Mouse (Mus musculus) liver, postnatal 0 days (tissue): ENCODE data around the gene 1500009L16Rik. TPM values are rescaled to one million over a fixed set of nuclear protein-coding genes. Genes with fewer than 3 reads are reported as not detected.

Source experiments
- ATAC-seq: fragments of 200-750 bp; cut with Nextera tagmentation; 2 replicates; pipeline ENCODE4 v1.8.0; 2017; ENCODE audit warnings: mild to moderate bottlenecking, moderate library complexity
- DNase-seq: peaks from one replicate; pipeline ENCODE4 v3.0.0-alpha.2; 2016
- H3K27ac ChIP-seq: fragments of 300-500 bp; sonication (generic); 2 replicates; pipeline ENCODE4 v1.5.1; 2014; ENCODE audit warnings: antibody characterized with exemption, moderate library complexity, mild to moderate bottlenecking, low read depth
- H3K27me3 ChIP-seq: fragments of 300-500 bp; sonication (generic); 2 replicates; pipeline ENCODE4 v1.6.1; 2014; ENCODE audit warnings: low read length, control low read depth, mixed read lengths; ENCODE audit not compliant: insufficient read depth
- H3K36me3 ChIP-seq: fragments of 300-500 bp; sonication (generic); replicated peaks from 2 replicates; pipeline ENCODE4 v1.6.1; 2014; ENCODE audit warnings: mild to moderate bottlenecking, control low read depth, low read length, moderate library complexity, mixed read lengths; ENCODE audit not compliant: insufficient read depth
- H3K4me1 ChIP-seq: fragments of 300-500 bp; sonication (generic); 2 replicates; pipeline ENCODE4 v1.6.1; 2014; ENCODE audit warnings: antibody characterized with exemption, mild to moderate bottlenecking, control low read depth; ENCODE audit not compliant: insufficient read depth
- H3K4me2 ChIP-seq: fragments of 300-500 bp; sonication (generic); 2 replicates; pipeline ENCODE4 v1.6.1; 2014; ENCODE audit warnings: low read depth, mild to moderate bottlenecking, low read length, moderate library complexity, mixed read lengths
- H3K4me3 ChIP-seq: fragments of 300-500 bp; sonication (generic); 2 replicates; pipeline ENCODE4 v1.5.1; 2014; ENCODE audit warnings: low read depth, low read length
- H3K9ac ChIP-seq: fragments of 300-500 bp; sonication (generic); replicated peaks from 2 replicates; pipeline ENCODE4 v1.6.1; 2014; ENCODE audit warnings: mild to moderate bottlenecking, moderate library complexity
- H3K9me3 ChIP-seq: fragments of 300-500 bp; sonication (generic); 2 replicates; pipeline ENCODE4 v1.6.1; 2016; ENCODE audit warnings: mild to moderate bottlenecking, control low read depth, low read length, mixed read lengths
- CTCF ChIP-seq: sonication (generic); IDR thresholded peaks from 2 replicates; pipeline ENCODE4 v1.5.1; 2016; ENCODE audit warnings: antibody characterized with exemption, low read depth
- EP300 ChIP-seq: IDR thresholded peaks from 2 replicates; pipeline ENCODE4 v1.6.1; 2016; ENCODE audit warnings: antibody characterized with exemption, low read depth, mild to moderate bottlenecking
- WGBS: fragments of 180-500 bp; shearing (Covaris S2); extraction: QIAGEN DNeasy Blood & Tissue Kit; methylation state at CpG from one replicate; pipeline ENCODE4 v1.1.7; 2014; ENCODE audit not compliant: insufficient replicate concordance; 5-methylcytosine and 5-hydroxymethylcytosine counted together
- polyA plus RNA-seq: library from polyadenylated mRNA; unstranded; fragments of >200 nt; fragmentation: Nextera tagmentation; extraction: Ambion mirVana; gene quantifications from 2 replicates; pipeline ENCODE4 v1.2.1, GENCODE M21; 2015

1500009L16Rik gene
- polyA plus RNA-seq, 1 experiment from 2014 or later, result 0.48 TPM

DNA sequence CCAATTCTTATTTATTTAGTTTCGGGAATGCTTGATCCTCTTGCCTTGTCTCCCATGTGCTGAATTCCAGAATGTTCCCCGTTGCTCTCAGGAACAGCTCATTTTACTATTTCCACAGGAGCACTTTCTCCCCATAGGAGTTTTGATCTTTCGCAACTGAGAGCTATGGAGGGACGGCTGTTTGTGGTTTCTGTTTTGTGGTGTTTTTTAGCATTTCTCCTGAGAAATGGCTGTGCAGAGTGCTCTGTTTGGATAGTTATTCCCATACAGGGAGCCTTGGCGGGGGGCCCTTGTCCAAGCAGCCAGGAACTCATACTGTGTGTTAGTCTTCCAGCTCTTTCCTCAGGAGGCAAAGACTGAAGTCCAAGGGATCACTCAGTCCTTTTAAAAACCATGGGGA, 5.2 kb downstream of the 1500009L16Rik start:
- DNase-seq (no peak), ATAC-seq (no peak)
- WGBS, result 67% methylated on average over 5 of the region's 5 CpGs
- H3K9ac ChIP-seq, result no peak overlapping the region
- H3K4me3 ChIP-seq, result no peak overlapping the region
- H3K9me3 ChIP-seq, result no peaks in the 10 kb centered on the region
- no peak for TF ChIP-seq CTCF
- TF ChIP-seq EP300, result no peak
- H3K4me2 ChIP-seq, result no peak overlapping the region
- H3K4me1 ChIP-seq, result peaks cover 8% of the 10 kb centered on the region
- H3K27me3 ChIP-seq, result 0 out of 2 replicates have a peak, but pooled peaks cover under 1% of the 10 kb centered on the region
- no peak overlapping the region for H3K27ac ChIP-seq
- H3K36me3 ChIP-seq, result no peaks in the 10 kb centered on the region

DNA sequence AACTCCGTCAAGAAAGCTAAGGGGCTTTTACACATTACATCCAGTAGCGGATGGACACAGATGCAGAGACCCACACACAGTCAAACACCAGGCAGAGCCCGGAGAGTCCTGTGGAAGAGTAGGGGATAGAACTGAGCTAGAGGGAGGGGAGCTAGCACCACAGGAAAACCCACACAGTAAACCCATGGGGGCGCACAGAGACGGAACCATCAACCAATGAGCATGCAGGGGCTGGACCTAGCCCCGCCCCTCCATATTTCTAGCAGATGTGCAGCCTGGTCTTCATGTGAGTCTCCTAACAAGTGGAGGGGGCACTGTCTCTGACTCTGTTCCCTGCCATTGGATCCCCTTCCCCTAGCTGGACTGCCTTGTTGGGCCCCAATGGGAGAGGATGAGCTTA, 5.9 kb downstream of the 1500009L16Rik start:
- Histone ChIP-seq H3K4me1 (peaks cover 2% of the 10 kb centered on the region), H3K4me2 (no peak overlapping the region), H3K9me3 (no peaks in the 10 kb centered on the region), H3K36me3 (no peaks in the 10 kb centered on the region), H3K27me3 (no peaks in the 10 kb centered on the region), H3K4me3 (no peak overlapping the region), H3K27ac (no peak overlapping the region), H3K9ac (no peak overlapping the region)
- TF ChIP-seq EP300 (no peak), CTCF (no peak)
- ATAC-seq (no peak), DNase-seq (no peak)
- 64% methylated on average over 6 of the region's 6 CpGs for WGBS

DNA sequence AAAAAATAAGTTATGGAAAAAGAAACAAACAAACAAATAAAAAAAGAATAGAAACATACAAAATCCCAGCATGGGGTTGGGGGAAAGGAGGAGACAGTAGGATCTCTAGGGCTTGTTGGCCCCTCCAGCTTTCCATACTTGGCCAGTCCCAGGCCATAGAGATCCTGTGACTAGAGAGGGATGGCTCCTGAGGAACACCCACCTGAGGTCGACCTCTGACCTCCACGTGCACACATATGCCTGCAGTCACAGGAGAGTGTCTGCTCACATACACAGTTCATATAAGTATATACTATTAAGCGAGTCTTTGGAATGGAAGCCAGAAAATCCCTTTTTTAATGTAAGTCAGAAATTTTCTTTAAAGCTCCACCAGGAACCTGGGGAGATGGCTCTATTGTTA, 6.4 kb downstream of the 1500009L16Rik start:
- no peaks in the 10 kb centered on the region for H3K27me3 ChIP-seq
- no peaks in the 10 kb centered on the region for H3K9me3 ChIP-seq
- H3K4me2 ChIP-seq, result no peak overlapping the region
- ATAC-seq (no peak), DNase-seq (no peak)
- H3K9ac ChIP-seq, result no peak overlapping the region
- H3K27ac ChIP-seq, result no peak overlapping the region
- 77% methylated on average over 3 of the region's 3 CpGs for WGBS
- TF ChIP-seq CTCF (no peak), EP300 (no peak)
- H3K4me1 ChIP-seq, result no peaks in the 10 kb centered on the region
- H3K36me3 ChIP-seq, result no peaks in the 10 kb centered on the region
- H3K4me3 ChIP-seq, result no peak overlapping the region

DNA sequence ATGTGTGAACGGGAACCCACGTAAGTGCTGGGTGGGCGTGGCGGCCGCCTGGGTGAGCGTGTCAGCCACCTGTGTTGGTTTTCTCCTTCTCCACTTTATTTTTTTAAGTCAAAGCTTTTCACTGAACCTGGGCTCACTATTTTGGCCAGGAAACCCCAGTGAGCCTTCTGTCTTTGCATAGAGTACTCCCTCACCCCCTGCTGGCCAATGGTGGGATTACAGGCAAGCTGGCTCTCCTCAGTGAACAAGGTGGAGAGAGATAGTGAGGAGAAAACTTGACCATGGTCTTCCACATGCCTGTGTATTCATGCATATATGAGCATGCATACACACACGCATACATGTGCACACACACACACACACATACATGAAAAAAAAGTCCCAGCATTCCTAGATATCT, 6.8 kb downstream of the 1500009L16Rik start:
- no peak overlapping the region for H3K9ac ChIP-seq
- ATAC-seq (peak; percentile 53), DNase-seq (peak; percentile 87)
- no peaks in the 10 kb centered on the region for H3K27me3 ChIP-seq
- H3K4me2 ChIP-seq, result no peak overlapping the region
- no peaks in the 10 kb centered on the region for H3K36me3 ChIP-seq
- no peak overlapping the region for H3K27ac ChIP-seq
- no peak overlapping the region for H3K4me3 ChIP-seq
- no peaks in the 10 kb centered on the region for H3K4me1 ChIP-seq
- no peaks in the 10 kb centered on the region for H3K9me3 ChIP-seq
- 39% methylated on average over 7 of the region's 7 CpGs for WGBS
- TF ChIP-seq EP300 (no peak), CTCF (peak; percentile 90)

DNA sequence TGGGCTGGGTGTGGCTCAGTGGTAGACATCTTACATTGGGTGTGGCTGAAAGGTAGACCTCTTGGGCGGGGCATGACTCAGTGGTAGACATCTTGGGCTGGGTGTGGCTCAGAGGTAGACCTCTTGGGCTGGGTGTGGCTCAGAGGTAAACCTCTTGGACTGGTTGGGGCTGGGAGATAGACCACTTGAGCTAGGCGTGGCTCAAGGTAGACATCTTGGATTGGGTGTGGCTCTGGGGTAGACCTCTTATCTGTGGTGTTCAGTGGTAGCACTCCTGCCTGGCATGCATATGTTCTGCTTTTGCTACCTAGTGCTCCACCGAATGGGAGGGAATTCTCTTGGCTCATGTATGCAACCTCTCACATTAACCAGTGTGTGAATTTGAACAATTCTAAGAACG, 11.1 kb downstream of the 1500009L16Rik start:
- H3K4me2 ChIP-seq, result no peak overlapping the region
- no peaks in the 10 kb centered on the region for H3K27me3 ChIP-seq
- WGBS, result 66% methylated on average over 4 of the region's 4 CpGs
- no peak overlapping the region for H3K4me3 ChIP-seq
- TF ChIP-seq EP300 (no peak), CTCF (no peak)
- DNase-seq (no peak), ATAC-seq (peak; percentile 17; the same call in 1 of the 2 replicates)
- no peaks in the 10 kb centered on the region for H3K9me3 ChIP-seq
- H3K36me3 ChIP-seq, result no peaks in the 10 kb centered on the region
- H3K9ac ChIP-seq, result no peak overlapping the region
- no peak overlapping the region for H3K27ac ChIP-seq
- no peaks in the 10 kb centered on the region for H3K4me1 ChIP-seq

DNA sequence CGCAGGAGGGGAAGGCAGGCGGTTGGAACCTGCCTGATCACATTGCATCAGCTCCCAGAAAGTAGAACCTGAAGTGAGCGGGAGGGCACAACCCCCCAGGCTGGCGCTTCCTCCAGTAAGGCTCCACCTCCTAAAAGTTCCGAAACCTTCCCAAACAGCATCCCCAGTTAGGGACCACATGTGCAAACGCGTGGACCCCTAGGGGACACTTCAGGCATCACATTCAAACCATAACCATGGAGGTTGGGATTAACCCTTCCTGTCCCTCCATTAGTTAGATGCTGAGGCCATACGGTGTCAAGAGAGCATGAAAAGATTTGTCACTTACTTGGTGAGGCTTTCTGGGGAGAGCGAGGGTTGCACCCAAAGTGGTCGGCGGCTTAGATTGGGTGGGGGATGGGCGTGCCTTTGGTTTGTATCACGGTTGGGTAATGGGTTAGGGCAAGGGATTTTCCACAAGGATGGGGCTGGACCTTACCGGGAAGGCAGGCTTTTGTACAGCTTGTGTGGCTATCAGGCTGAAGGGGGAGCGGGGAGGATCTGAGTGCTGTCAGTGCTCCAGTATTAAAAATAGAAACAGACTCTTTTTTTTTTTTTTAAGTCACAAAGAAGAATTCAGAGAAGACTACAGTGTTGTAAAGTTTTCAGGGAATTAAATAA, 16.5 kb downstream of the 1500009L16Rik start:
- TF ChIP-seq EP300 (no peak), CTCF (no peak)
- Histone ChIP-seq H3K4me2 (no peak overlapping the region), H3K9me3 (peaks cover 8% of the 10 kb centered on the region; the same call in 1 of the 2 replicates), H3K36me3 (no peaks in the 10 kb centered on the region), H3K9ac (no peak overlapping the region), H3K27ac (no peak overlapping the region), H3K4me1 (no peaks in the 10 kb centered on the region), H3K4me3 (no peak overlapping the region), H3K27me3 (no peaks in the 10 kb centered on the region)
- no peak for DNase-seq
- WGBS, result 78% methylated on average over 15 of the region's 15 CpGs
- no peak for ATAC-seq
